Mouse (Mus musculus) layer of hippocampus, postnatal 10 days (tissue): ENCODE results near the gene Nav2. TPM values are rescaled to one million over a fixed set of nuclear protein-coding genes. Genes with fewer than 3 reads are reported as not detected.

Experiments used
- DNase-seq, 2 experiments: peaks; one replicate each; pipeline ENCODE4 v3.0.0; 2021; ENCODE audit warnings: low spot score in 2 of 2
- total RNA-seq, 2 experiments: library from RNA; stranded (reverse); gene quantifications; 2 replicates each; pipeline ENCODE4 v1.2.3; 2021

Gene Nav2
- total RNA-seq, 2 experiments from 2014 or later, result 103 to 126 TPM

GRCm38 (mm10) chr7:48930399-48930798 lies 21.9 kb downstream of the Nav2 start:
- DNase-seq, result peak; percentile 65 to 75

GRCm38 (mm10) chr7:48932138-48932537 lies 23.6 kb downstream of the Nav2 start:
- DNase-seq, result no peak

- DNase-seq, result no peak
These were observed 26.3 kb downstream of the Nav2 start for GRCm38 (mm10) chr7:48934816-48935215.

GRCm38 (mm10) chr7:48937562-48937961 lies 29.0 kb downstream of the Nav2 start:
- no peak for DNase-seq

GRCm38 (mm10) chr7:48938190-48938589 lies 29.7 kb downstream of the Nav2 start:
- peak in 1 of 2 experiments; percentile 39 for DNase-seq

- DNase-seq, result no peak
These were observed 40.0 kb downstream of the Nav2 start for GRCm38 (mm10) chr7:48948381-48949108.

GRCm38 (mm10) chr7:48954501-48954900 lies 46.0 kb downstream of the Nav2 start:
- DNase-seq, result no peak

GRCm38 (mm10) chr7:48958528-48959315 lies 50.2 kb downstream of the Nav2 start:
- DNase-seq, result peak; percentile 83 to 87

- DNase-seq, result peak in 1 of 2 experiments; percentile 39
These were observed 50.8 kb downstream of the Nav2 start for GRCm38 (mm10) chr7:48959316-48959661.

GRCm38 (mm10) chr7:48960152-48960551 lies 51.6 kb downstream of the Nav2 start:
- no peak for DNase-seq

- DNase-seq, result no peak
These were observed 53.0 kb downstream of the Nav2 start for GRCm38 (mm10) chr7:48961501-48961900.

GRCm38 (mm10) chr7:48961935-48962334 lies 53.4 kb downstream of the Nav2 start:
- DNase-seq, result no peak

- DNase-seq, result no peak
These were observed 54.6 kb downstream of the Nav2 start for GRCm38 (mm10) chr7:48963112-48963511.

GRCm38 (mm10) chr7:48963554-48963953 lies 55.0 kb downstream of the Nav2 start:
- no peak for DNase-seq

GRCm38 (mm10) chr7:48965796-48966512 lies 57.4 kb downstream of the Nav2 start:
- no peak for DNase-seq

- no peak for DNase-seq
These were observed 72.5 kb downstream of the Nav2 start for GRCm38 (mm10) chr7:48981013-48981412.

- DNase-seq, result no peak
These were observed 73.3 kb downstream of the Nav2 start for GRCm38 (mm10) chr7:48981814-48982213.

- no peak for DNase-seq
These were observed 74.1 kb downstream of the Nav2 start for GRCm38 (mm10) chr7:48982573-48982972.

- DNase-seq, result no peak
These were observed 83.5 kb downstream of the Nav2 start for GRCm38 (mm10) chr7:48991911-48992552.

- no peak for DNase-seq
These were observed 86.7 kb downstream of the Nav2 start for GRCm38 (mm10) chr7:48995171-48995570.

GRCm38 (mm10) chr7:48995701-48996100 lies 87.2 kb downstream of the Nav2 start:
- DNase-seq, result no peak
